Mouse (Mus musculus) heart, embryonic 11.5 days (tissue): ENCODE measurements around the gene Clmp. TPM values are rescaled to one million over a fixed set of nuclear protein-coding genes. Genes with fewer than 3 reads are reported as not detected.

ENCODE experiments used
- ATAC-seq: fragments of 200-750 bp; cut with Nextera tagmentation; replicated peaks from 2 replicates; pipeline ENCODE4 v1.8.0; 2017; ENCODE audit warnings: moderate library complexity; ENCODE audit not compliant: insufficient number of reproducible peaks, low FRiP score, low TSS enrichment
- H3K27ac ChIP-seq: fragments of 300-500 bp; sonication (generic); 2 replicates; pipeline ENCODE4 v1.5.1; 2014; ENCODE audit warnings: mild to moderate bottlenecking, low read depth, low read length
- H3K27me3 ChIP-seq: fragments of 300-500 bp; sonication (generic); 2 replicates; pipeline ENCODE4 v1.6.1; 2014; ENCODE audit warnings: mild to moderate bottlenecking, low read length, mixed read lengths; ENCODE audit not compliant: control insufficient read depth, insufficient read depth
- H3K36me3 ChIP-seq: fragments of 300-500 bp; sonication (generic); 2 replicates; pipeline ENCODE4 v1.6.1; 2014; ENCODE audit warnings: mild to moderate bottlenecking, low read length, moderate library complexity, mixed read lengths; ENCODE audit not compliant: control insufficient read depth, insufficient read depth
- H3K4me1 ChIP-seq: fragments of 300-500 bp; sonication (generic); 2 replicates; pipeline ENCODE4 v1.6.1; 2014; ENCODE audit warnings: low read length; ENCODE audit not compliant: control insufficient read depth, insufficient read depth
- H3K4me2 ChIP-seq: fragments of 300-500 bp; sonication (generic); 2 replicates; pipeline ENCODE4 v1.6.1; 2014; ENCODE audit warnings: mild to moderate bottlenecking, moderate library complexity
- H3K4me3 ChIP-seq: fragments of 300-500 bp; sonication (generic); 2 replicates; pipeline ENCODE4 v1.5.1; 2014; ENCODE audit warnings: low read depth, low read length
- H3K9ac ChIP-seq: fragments of 300-500 bp; sonication (generic); 2 replicates; pipeline ENCODE4 v1.6.1; 2014; ENCODE audit warnings: mild to moderate bottlenecking, low read depth, low read length, moderate library complexity
- H3K9me3 ChIP-seq: fragments of 300-500 bp; sonication (generic); replicated peaks from 2 replicates; pipeline ENCODE4 v1.6.1; 2016; ENCODE audit warnings: low read length; ENCODE audit not compliant: control insufficient read depth
- WGBS: fragments of 180-500 bp; shearing (Covaris S2); extraction: QIAGEN DNeasy Blood & Tissue Kit; methylation state at CpG from one replicate; pipeline ENCODE4 v1.1.7; 2014; ENCODE audit not compliant: insufficient replicate concordance; 5-methylcytosine and 5-hydroxymethylcytosine counted together
- polyA plus RNA-seq: library from polyadenylated mRNA; unstranded; fragments of >200 nt; fragmentation: Nextera tagmentation; extraction: Ambion mirVana; gene quantifications from 2 replicates; pipeline ENCODE4 v1.2.1, GENCODE M21; 2014

The Clmp gene
- polyA plus RNA-seq, 1 experiment from 2014 or later: 15.3 TPM

DNA sequence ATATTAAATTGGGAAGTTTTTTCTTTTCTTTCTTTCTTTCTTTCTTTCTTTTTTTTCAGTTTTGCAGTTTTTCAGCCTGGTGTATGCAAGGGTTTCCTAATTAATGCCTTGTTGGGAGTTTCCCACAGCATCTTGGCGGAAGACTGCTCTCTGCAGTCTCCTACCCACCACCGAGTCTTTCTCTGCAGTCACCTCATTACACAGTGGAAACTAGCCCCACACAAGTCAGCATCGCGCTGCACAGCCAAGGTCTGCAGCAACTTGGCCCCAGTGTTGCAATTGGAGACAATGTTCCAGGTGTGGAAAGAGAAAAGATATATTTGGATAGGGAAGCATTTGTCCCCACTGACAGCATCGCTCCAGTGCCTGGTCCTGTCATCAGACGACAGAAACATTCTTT is 35.8 kb upstream of the Clmp start:
- 70% methylated on average over 6 of the region's 6 CpGs for WGBS
- H3K4me1 ChIP-seq: no peaks in the 10 kb centered on the region

DNA sequence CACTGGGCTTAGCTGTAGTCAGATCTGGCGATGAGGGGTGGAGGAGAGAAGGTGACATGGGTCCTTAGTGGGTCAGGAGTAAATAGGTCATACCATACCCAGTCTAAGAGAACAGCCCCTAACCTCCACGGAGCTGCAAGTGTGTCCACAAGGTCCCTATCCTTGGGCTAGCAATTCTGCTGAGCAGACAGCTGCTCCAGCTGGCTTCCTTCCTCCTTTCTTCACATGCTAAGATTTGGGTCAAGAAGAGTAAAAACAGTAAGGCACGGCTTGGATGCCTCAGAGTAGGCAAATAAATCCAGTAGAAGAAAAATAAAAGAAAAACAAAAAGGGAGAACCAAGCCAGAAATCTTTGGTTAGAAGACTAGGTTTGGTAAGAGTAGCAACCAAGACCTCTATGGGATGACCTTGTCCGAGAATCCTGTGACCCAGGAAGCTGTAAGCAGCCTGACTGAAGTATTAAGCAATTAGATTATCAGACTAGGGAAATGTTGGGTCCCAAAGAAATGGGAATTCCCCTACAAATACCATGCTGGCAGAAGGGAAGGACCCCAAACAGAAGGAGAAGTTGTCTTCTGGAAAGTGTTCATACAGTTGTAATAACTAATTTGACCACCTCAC is 34.4 kb upstream of the Clmp start:
- ATAC-seq: no peak
- Histone ChIP-seq H3K9me3 (no peaks in the 10 kb centered on the region), H3K4me2 (no peak overlapping the region), H3K27ac (no peak overlapping the region), H3K4me3 (no peak overlapping the region), H3K27me3 (no peaks in the 10 kb centered on the region), H3K4me1 (no peaks in the 10 kb centered on the region), H3K9ac (no peak overlapping the region), H3K36me3 (no peaks in the 10 kb centered on the region)
- WGBS: 82% methylated on average over 4 of the region's 4 CpGs

More for the DNA sequence above, 35.8 kb upstream of the Clmp start:
- Histone ChIP-seq H3K9me3 (no peaks in the 10 kb centered on the region), H3K27me3 (no peaks in the 10 kb centered on the region), H3K27ac (no peak overlapping the region), H3K9ac (no peak overlapping the region), H3K4me3 (no peak overlapping the region), H3K36me3 (no peaks in the 10 kb centered on the region), H3K4me2 (no peak overlapping the region)
- ATAC-seq: no peak

DNA sequence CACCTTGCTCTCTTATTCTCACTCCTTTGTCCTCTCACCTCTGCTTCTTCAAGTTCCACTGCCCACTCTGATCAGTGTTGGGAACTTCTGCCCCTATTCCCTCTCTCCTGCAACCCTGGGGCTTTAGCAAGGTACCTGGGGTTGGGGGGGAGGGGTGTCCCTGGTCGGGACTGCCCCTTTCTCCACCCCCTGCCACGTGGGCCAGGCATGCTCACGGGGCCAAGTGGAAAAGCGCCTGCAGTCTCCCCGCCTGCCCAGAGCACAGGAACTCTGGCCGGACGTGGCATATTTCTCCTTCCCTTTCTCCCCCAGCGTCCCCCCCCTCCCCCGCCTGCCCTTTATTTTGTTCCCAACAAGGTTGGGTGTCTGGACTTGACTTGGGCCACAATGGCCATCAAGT is 33.0 kb upstream of the Clmp start:
- Histone ChIP-seq H3K4me2 (no peak overlapping the region), H3K27me3 (no peaks in the 10 kb centered on the region), H3K27ac (no peak overlapping the region), H3K36me3 (no peaks in the 10 kb centered on the region), H3K9me3 (no peaks in the 10 kb centered on the region), H3K9ac (no peak overlapping the region), H3K4me1 (no peaks in the 10 kb centered on the region), H3K4me3 (no peak overlapping the region)
- WGBS: 32% methylated on average over 9 of the region's 9 CpGs
- no peak for ATAC-seq

DNA sequence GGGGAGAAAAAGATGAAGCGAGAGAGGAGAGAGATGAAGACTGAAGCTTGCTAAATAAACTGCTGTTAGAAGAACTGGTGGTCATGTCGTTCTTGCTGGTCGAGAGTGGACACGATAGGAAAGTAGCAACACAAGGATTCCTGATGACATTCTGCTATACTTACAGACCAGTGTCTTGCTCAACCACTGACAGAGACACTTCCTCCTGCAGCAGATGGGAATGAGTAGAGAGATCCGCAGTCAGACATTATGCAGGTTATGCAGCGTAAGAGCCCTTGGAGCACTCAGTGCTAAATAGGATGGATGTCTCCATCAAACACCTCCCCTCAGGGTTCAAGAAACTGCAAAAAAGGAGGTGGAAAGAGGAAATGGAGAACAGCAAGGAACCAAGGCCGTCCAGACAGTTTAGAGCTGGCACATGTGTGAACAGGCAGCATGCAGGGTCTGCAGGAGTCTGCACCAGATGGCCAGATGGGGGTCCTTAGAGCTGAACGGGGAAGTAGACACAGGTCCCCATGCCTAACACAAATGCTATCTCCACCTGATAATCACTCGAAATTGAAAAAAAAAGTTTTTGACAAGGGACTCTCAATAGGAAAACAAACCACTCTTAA is 19.5 kb upstream of the Clmp start:
- WGBS: 68% methylated on average over 9 of the region's 9 CpGs
- ATAC-seq: no peak

DNA sequence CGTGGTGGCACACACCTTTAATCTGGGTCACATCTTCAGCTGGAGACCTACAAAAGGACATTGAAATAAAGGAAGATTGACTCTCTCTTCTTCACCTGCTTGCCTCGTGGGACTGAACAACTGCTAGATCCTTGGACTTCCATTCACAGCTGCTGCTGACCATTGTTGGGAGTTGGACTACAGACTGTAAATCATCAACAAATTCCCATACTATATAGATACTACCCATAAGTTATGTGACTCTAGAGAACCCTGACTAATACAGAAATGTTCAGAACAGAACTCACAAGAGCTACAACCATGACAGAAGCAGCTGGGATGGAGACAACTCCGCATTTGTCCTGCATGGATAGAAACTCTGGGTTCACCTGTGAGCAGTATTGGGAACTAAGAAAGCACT is 15.4 kb upstream of the Clmp start, which contains the start of gene Gm21915:
Gene Gm21915 (plus strand): TSS at position 301 of the 400 bp plus-strand sequence.
- H3K36me3 ChIP-seq: no peaks in the 10 kb centered on the region
- no peak within 1 kb of the TSS for H3K27ac ChIP-seq
- H3K27me3 ChIP-seq: no peaks in the 10 kb centered on the region
- no peak for ATAC-seq
- no peak within 1 kb of the TSS for H3K4me2 ChIP-seq
- WGBS: 71% methylated on average over 3 of the region's 3 CpGs
- H3K9me3 ChIP-seq: no peaks in the 10 kb centered on the region
- H3K4me3 ChIP-seq: no peak within 1 kb of the TSS
- peaks cover 3% of the 10 kb centered on the region; the same call in 1 of the 2 replicates for H3K4me1 ChIP-seq
- no peak within 1 kb of the TSS for H3K9ac ChIP-seq

More for the DNA sequence above, 19.5 kb upstream of the Clmp start:
- H3K9ac ChIP-seq: no peak overlapping the region
- H3K36me3 ChIP-seq: no peaks in the 10 kb centered on the region
- no peak overlapping the region for H3K4me2 ChIP-seq
- no peaks in the 10 kb centered on the region for H3K27me3 ChIP-seq
- no peak overlapping the region for H3K4me3 ChIP-seq
- no peaks in the 10 kb centered on the region for H3K9me3 ChIP-seq
- no peak overlapping the region for H3K27ac ChIP-seq
- H3K4me1 ChIP-seq: no peaks in the 10 kb centered on the region

DNA sequence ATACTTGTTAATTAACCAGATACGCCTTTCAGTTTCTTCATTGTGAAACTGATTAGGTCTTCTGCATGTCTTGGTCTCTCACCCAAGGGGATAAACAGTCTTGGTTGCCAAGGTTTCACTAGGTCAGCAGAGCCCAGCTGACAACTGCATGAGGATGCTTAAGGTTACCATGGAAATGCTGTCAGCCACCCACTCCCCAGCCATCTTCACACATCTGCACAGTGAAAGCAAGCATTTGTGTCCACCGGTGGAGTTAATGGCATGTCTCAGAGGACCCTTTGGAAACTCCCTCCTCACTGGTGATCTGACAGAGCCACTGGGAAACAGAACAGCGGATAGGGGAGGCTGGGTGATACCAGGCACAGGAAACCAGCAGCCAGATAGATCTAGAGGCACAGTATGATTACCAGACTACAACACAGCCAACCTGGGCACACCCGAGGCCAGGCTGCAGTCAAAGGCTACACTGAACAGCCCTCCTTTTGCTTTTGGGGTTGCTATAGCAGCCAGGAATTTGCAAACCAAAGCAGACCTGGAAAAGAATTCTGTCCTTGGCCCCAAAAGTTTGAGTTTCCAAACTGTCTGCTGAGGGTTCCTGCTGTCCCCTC is 14.3 kb upstream of the Clmp start:
- Histone ChIP-seq H3K27ac (no peak overlapping the region), H3K4me2 (no peak overlapping the region), H3K9ac (no peak overlapping the region), H3K27me3 (no peaks in the 10 kb centered on the region), H3K4me1 (peaks cover 6% of the 10 kb centered on the region), H3K36me3 (no peaks in the 10 kb centered on the region), H3K9me3 (no peaks in the 10 kb centered on the region), H3K4me3 (no peak overlapping the region)
- 38% methylated on average over 4 of the region's 4 CpGs for WGBS
- ATAC-seq: no peak

DNA sequence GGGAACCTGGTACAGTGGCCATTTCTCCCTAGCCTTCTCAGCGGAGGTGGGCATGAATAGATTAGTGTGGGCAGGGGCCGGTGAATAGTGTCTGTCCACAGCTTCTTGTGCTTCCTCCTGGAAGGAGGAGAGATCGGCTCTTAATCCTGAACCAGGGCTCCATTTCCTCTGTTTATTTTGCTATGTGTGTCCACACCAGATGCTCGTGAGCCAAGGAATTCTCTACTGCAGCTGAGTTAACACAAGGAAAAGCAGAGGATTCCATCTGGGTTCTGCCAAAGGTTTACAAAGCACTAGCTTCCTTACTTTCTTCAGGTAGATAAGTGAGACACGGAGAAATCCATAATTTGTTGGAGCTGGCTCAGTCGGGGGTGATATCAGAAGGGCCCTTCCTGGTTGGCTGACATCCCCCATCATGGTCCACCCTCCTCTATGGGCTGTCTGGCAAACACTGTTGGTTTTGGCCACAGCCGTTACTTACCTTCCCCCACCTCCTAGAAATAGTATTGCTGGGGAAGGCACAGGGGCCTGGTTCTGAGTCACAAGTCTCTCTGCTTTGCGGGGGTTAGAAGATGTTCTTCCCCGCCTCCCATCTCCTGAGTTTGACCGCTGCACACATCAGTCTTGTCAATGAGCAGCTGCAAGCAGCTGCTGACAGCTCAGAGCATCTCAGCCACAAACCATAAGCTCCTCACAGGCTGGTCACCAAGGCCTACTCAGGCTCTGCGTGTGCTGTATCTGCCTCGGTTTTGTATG is 10.4 kb upstream of the Clmp start:
- Histone ChIP-seq H3K27me3 (no peaks in the 10 kb centered on the region), H3K4me2 (no peak overlapping the region), H3K9me3 (no peaks in the 10 kb centered on the region), H3K4me1 (peaks cover 6% of the 10 kb centered on the region), H3K27ac (no peak overlapping the region), H3K9ac (no peak overlapping the region), H3K36me3 (no peaks in the 10 kb centered on the region), H3K4me3 (no peak overlapping the region)
- 49% methylated on average over 12 of the region's 12 CpGs for WGBS
- no peak for ATAC-seq

DNA sequence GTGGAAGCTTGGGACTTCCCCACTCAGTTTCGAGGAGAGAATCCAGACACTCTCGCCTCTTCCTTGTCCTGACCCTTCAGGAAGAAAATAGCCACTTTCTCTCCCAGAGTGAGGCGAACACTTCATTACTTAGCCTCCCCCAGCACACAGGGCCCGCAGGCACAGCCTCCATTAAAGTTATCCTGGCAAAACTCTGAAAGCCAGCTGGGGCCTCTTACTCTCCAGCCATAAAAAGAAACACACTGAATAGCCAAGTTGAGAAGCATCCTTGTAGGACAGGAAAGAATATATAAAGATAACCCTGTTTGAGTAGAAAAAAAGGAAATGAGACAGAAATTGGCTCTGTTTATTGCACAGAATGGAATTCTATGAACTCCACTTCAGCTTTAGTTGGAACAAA is 7.1 kb upstream of the Clmp start:
- H3K36me3 ChIP-seq: no peaks in the 10 kb centered on the region
- H3K4me2 ChIP-seq: no peak overlapping the region
- 77% methylated on average over 4 of the region's 4 CpGs for WGBS
- H3K27ac ChIP-seq: no peak overlapping the region
- ATAC-seq: no peak
- no peaks in the 10 kb centered on the region for H3K9me3 ChIP-seq
- H3K4me3 ChIP-seq: no peak overlapping the region
- no peaks in the 10 kb centered on the region for H3K27me3 ChIP-seq
- H3K4me1 ChIP-seq: peaks cover 3% of the 10 kb centered on the region; the same call in 1 of the 2 replicates
- no peak overlapping the region for H3K9ac ChIP-seq
